Mouse (Mus musculus): Measurements from ENCODE around the gene Zfp346.

DNA sequence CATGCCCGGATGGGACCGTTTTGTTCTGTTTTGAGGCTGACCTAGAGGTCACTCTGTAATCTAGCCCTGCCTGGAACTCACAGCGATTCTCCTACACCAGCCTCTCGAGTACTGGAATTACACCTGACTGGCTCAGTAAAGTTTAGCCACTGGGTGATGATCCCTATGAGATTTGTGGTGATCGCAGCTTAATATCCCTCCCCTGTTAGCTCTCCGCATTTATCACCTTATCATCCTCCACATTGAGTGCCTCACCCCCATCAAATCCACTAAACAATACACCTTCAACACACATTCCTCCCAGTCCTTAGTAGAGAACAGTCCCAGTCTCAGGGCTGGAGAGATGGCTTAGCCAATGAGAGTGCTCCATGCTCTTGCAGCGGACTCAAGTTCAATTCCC lies 57.3 kb downstream of the Zfp346 start:
- TF ChIP-seq USF1 (IDR thresholded peaks at IDR 0.05; ENCODE audit: low read depth): no peak
- TF ChIP-seq CTCF (IDR thresholded peaks at IDR 0.05; ENCODE audit: control insufficient read depth, insufficient read depth, insufficient read length): no peak
- TF ChIP-seq CEBPB (IDR thresholded peaks at IDR 0.05; ENCODE audit: low read depth): no peak
- TF ChIP-seq MAX (IDR thresholded peaks at IDR 0.05): no peak

Measured in C2C12 (cell line).